Mouse (Mus musculus) layer of hippocampus, adult 2 months (tissue): ENCODE results near the gene Naa35. TPM values are rescaled to one million over a fixed set of nuclear protein-coding genes. Genes with fewer than 3 reads are reported as not detected.
A peak's percentile ranks its signal among the peaks of the same experiment; 100 is the strongest.

Experiments used
- DNase-seq, 2 experiments: peaks; one replicate each; pipeline ENCODE4 v3.0.0; 2022; ENCODE audit warnings: low spot score in 2 of 2
- H3K27ac ChIP-seq: fragments of 200-600 bp; 2 replicates; pipeline ENCODE4 v1.8.1; 2022
- H3K4me3 ChIP-seq: fragments of 200-600 bp; 2 replicates; pipeline ENCODE4 v1.8.1; 2022; ENCODE audit warnings: mild to moderate bottlenecking
- CTCF ChIP-seq: fragments of 200-600 bp; conservative IDR thresholded peaks from 2 replicates; pipeline ENCODE4 v1.8.1; 2022; ENCODE audit warnings: antibody characterized with exemption, mild to moderate bottlenecking, moderate library complexity
- total RNA-seq, 2 experiments: library from RNA; stranded (reverse); gene quantifications; 2 replicates each; pipeline ENCODE4 v1.2.3; 2021

The Naa35 gene
- total RNA-seq, 2 experiments from 2014 or later: 88.5 to 98.8 TPM

- H3K4me3 ChIP-seq: no peak overlapping the region
- TF ChIP-seq CTCF: no peak
- no peak for DNase-seq
- no peak overlapping the region for H3K27ac ChIP-seq
Measured at GRCm38 (mm10) chr13:59621643-59622489, 36.8 kb downstream of the Naa35 start.

- no peak for TF ChIP-seq CTCF
- Histone ChIP-seq H3K4me3 (no peak overlapping the region), H3K27ac (no peak overlapping the region)
- no peak for DNase-seq
Measured at GRCm38 (mm10) chr13:59624389-59624788, 39.3 kb downstream of the Naa35 start.

GRCm38 (mm10) chr13:59624903-59625302 lies 39.8 kb downstream of the Naa35 start:
- no peak for TF ChIP-seq CTCF
- DNase-seq: no peak
- no peak overlapping the region for H3K27ac ChIP-seq
- H3K4me3 ChIP-seq: no peak overlapping the region

GRCm38 (mm10) chr13:59626739-59627138 lies 41.7 kb downstream of the Naa35 start:
- H3K27ac ChIP-seq: no peak overlapping the region
- no peak for TF ChIP-seq CTCF
- DNase-seq: no peak
- no peak overlapping the region for H3K4me3 ChIP-seq

GRCm38 (mm10) chr13:59634637-59635036 lies 49.6 kb downstream of the Naa35 start:
- TF ChIP-seq CTCF: peak; percentile 29; the same call in 1 of the 2 replicates
- H3K27ac ChIP-seq: no peak overlapping the region

GRCm38 (mm10) chr13:59637800-59638199 lies 52.7 kb downstream of the Naa35 start:
- no peak for TF ChIP-seq CTCF
- peak overlapping the region; percentile 61; the same call in 1 of the 2 replicates for H3K27ac ChIP-seq
- H3K4me3 ChIP-seq: no peak overlapping the region
- no peak for DNase-seq

More at GRCm38 (mm10) chr13:59634637-59635036, 49.6 kb downstream of the Naa35 start:
- no peak for DNase-seq
- no peak overlapping the region for H3K4me3 ChIP-seq

- Histone ChIP-seq H3K27ac (peak overlapping the region; percentile 68), H3K4me3 (no peak overlapping the region)
- TF ChIP-seq CTCF: no peak
- no peak for DNase-seq
Measured at GRCm38 (mm10) chr13:59639368-59640177, 54.5 kb downstream of the Naa35 start.

- TF ChIP-seq CTCF: no peak
- Histone ChIP-seq H3K4me3 (no peak overlapping the region), H3K27ac (peak overlapping the region; percentile 68)
- DNase-seq: no peak
Measured at GRCm38 (mm10) chr13:59640178-59640440, 55.0 kb downstream of the Naa35 start.

- TF ChIP-seq CTCF: no peak
- H3K27ac ChIP-seq: no peak overlapping the region
- no peak overlapping the region for H3K4me3 ChIP-seq
- no peak for DNase-seq
Measured at GRCm38 (mm10) chr13:59642818-59643217, 57.8 kb downstream of the Naa35 start.

GRCm38 (mm10) chr13:59645491-59645890 lies 60.4 kb downstream of the Naa35 start:
- no peak for TF ChIP-seq CTCF
- no peak overlapping the region for H3K27ac ChIP-seq
- DNase-seq: no peak
- H3K4me3 ChIP-seq: no peak overlapping the region

- DNase-seq: no peak
- TF ChIP-seq CTCF: no peak
- Histone ChIP-seq H3K27ac (no peak overlapping the region), H3K4me3 (no peak overlapping the region)
Measured at GRCm38 (mm10) chr13:59646674-59647244, 61.7 kb downstream of the Naa35 start.

GRCm38 (mm10) chr13:59647484-59647883 lies 62.4 kb downstream of the Naa35 start:
- Histone ChIP-seq H3K4me3 (no peak overlapping the region), H3K27ac (no peak overlapping the region)
- DNase-seq: no peak
- no peak for TF ChIP-seq CTCF

GRCm38 (mm10) chr13:59648598-59648997 lies 63.5 kb downstream of the Naa35 start:
- Histone ChIP-seq H3K27ac (peak overlapping the region; percentile 53; the same call in 1 of the 2 replicates), H3K4me3 (no peak overlapping the region)
- no peak for DNase-seq
- no peak for TF ChIP-seq CTCF
